In the genomic region with DNA sequence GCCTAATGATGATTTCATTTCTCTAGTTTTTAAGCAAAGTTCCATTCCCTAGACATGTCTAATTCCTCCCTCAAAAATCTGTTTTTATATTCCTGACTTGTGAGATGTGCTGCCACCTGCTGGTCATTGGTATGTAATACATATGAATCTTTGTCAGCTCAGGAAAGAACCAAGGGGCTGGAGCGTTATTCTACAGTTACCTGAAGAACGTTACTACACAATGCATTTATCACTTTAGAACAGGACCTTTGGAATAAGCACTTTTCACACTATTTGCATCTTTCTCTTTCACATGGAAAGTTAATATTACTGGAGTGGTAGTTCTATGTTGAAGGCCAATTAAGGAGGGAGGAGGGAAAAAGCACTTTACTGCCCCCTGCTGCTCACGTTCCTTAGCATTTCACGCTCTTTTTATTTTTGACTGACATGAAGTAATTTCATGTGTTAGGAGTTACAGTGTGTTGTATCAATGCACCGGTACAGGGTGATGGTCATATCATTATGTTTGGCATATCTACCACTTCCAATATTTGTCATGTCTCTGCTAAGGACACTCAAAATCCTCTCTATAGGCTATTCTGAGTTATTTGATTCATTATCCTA, we compare ENCODE assay signal across 8 mouse cellular contexts. TPM values are rescaled to one million over a fixed set of nuclear protein-coding genes. Genes with fewer than 3 reads are reported as not detected.
DNase-seq lines count a peak whose midpoint lies in the region; ATAC-seq and TF ChIP-seq lines count a peak whose summit lies in the region.

No protein-coding gene starts in this region.

- no peak overlapping the region for H3K27ac ChIP-seq in gastrocnemius, adult 2 months

- intact Hi-C loops in gastrocnemius, adult 2 months (cut with DNase I), result loop anchor here (1.0 kb wide), 1 partner anchor 257 kb away; no protein-coding TSS in a partner anchor
- intact Hi-C loops in left cerebral cortex, postnatal 10 days (cut with DNase I), result loop anchor here (1.0 to 2.0 kb wide), 2 partner anchors 191 to 257 kb away; no protein-coding TSS in a partner anchor

- peak overlapping the region; percentile 52 for H3K4me3 ChIP-seq in gastrocnemius, adult 2 months

- TF ChIP-seq CTCF in gastrocnemius, adult 2 months (IDR thresholded peaks at IDR 0.05), result peak; percentile 71

- ATAC-seq in inflammation-experienced regulatory T-cells, adult 6 months, result peak; percentile 84
- ATAC-seq in megakaryocyte progenitor cell, adult 5-6 weeks (replicated peaks; ENCODE audit: poor library complexity), result peak; percentile 75

- DNase-seq in left cerebral cortex, adult 11 months (ENCODE audit: low spot score), result peak; percentile 55
- no peak for DNase-seq in left cerebral cortex, adult 8-10 months (ENCODE audit: low spot score in 2 of 2)
- peak; percentile 78 to 79 for DNase-seq in cerebellum, postnatal 14 days
- peak; percentile 56 for DNase-seq in gastrocnemius, adult 2 months
- DNase-seq in left cerebral cortex, postnatal 10 days (ENCODE audit: extremely low spot score in 1 of 2, low spot score in 2 of 2), result peak; percentile 53 to 59
- DNase-seq in right cerebral cortex, postnatal 25 days, result peak; percentile 49

RNA-seq across cellular contexts. Expression of a gene that starts 7.5 kb away (rescaled TPM):
- 10 to 100 TPM in 1 of 4 experiments, 1 to 10 TPM in 3; 9.3 to 12.1 (median 9.5) TPM for total RNA-seq in left cerebral cortex, adult 8-10 months (2022)
- total RNA-seq in gastrocnemius, adult 2 months (2021), result 10 to 100 TPM; 13.9 to 15.3 TPM
- polyA plus RNA-seq in inflammation-experienced regulatory T-cells, adult 6 months (2017; shearing (Covaris generic)), result 10 to 100 TPM; 39.3 to 44.2 (median 39.8) TPM
- 10 to 100 TPM; 10.6 TPM for total RNA-seq in left cerebral cortex, postnatal 10 days (2021)
- 41.1 and 44.2 TPM in 2 replicates for total RNA-seq in megakaryocyte progenitor cell, adult 5-6 weeks (2015)
- total RNA-seq in megakaryocyte progenitor cell, adult 5-6 weeks (2017), result 34.5 and 37.0 TPM in 2 replicates

Comparison
In these comparisons a context has a peak if more than half of its experiments do, and no peak if none do; other contexts are left out.
1. DNase-seq: peak in left cerebral cortex, adult 11 months (single experiment), cerebellum, postnatal 14 days (2 of 2), gastrocnemius, adult 2 months (single experiment), left cerebral cortex, postnatal 10 days (2 of 2) and right cerebral cortex, postnatal 25 days (single experiment); none in left cerebral cortex, adult 8-10 months (0 of 2).